Mouse (Mus musculus) stomach, postnatal 0 days (tissue): ENCODE data around the gene Arnt2.

ENCODE experiments used
- CTCF ChIP-seq: IDR thresholded peaks from 2 replicates; pipeline ENCODE4 v1.5.1; 2016; ENCODE audit warnings: antibody characterized with exemption, low read depth, mild to moderate bottlenecking, moderate library complexity
- EP300 ChIP-seq: optimal IDR thresholded peaks from 2 replicates; pipeline ENCODE3; 2016; ENCODE audit warnings: antibody characterized with exemption

DNA sequence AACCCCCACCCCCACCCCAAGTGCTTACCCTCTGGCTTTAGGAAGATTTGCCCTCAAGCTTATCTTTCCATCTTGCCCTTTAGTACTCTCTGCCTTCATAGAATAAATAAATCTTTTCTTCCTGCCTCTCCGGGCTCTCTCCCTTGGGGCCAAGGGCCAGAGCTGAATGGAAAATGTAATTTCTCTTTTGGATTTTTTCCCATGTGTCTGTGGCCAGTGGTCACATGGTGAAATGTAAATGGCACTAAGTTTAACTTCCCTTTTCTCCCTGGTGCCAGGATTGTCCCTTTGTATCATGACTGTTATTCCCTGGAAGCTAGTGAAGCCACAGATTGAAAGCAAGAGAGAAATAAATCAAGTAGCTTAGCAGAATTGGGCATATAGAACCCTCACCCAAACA, 153.7 kb downstream of the Arnt2 start:
- TF ChIP-seq CTCF (no peak), EP300 (no peak)
